Mouse (Mus musculus): ENCODE measurements at regions not wholly inside any gene's neighbourhood (a gene's known extent, or its start where the extent isn't known, plus 50 kb on each side); places are given as distances from the start of the nearest gene placed in this dataset.

- H3K9me3 ChIP-seq (ENCODE audit: control insufficient read depth, low read length) = no peaks in the 10 kb centered on the region
- peaks cover 21% of the 10 kb centered on the region for H3K4me1 ChIP-seq (replicated peaks; ENCODE audit: control insufficient read depth, insufficient read depth, low read length)
- H3K9ac ChIP-seq (ENCODE audit: low read length) = no peak overlapping the region
- H3K4me2 ChIP-seq (ENCODE audit: low read depth, low read length) = peak overlapping the region; percentile 5; the same call in 1 of the 2 replicates
- H3K27me3 ChIP-seq (ENCODE audit: control insufficient read depth, insufficient read depth, low read depth, low read length) = no peaks in the 10 kb centered on the region
- peak; percentile 90 for ATAC-seq (ENCODE audit: low read depth)
- peak overlapping the region; percentile 85 for H3K27ac ChIP-seq (ENCODE audit: low read length)
- 9% methylated on average over 2 of the region's 2 CpGs for WGBS
- H3K36me3 ChIP-seq (ENCODE audit: control insufficient read depth, insufficient read depth, low read length) = no peaks in the 10 kb centered on the region
- no peak overlapping the region for H3K4me3 ChIP-seq (ENCODE audit: low read length)
These were observed 61.9 kb downstream of the Calml3 start for GRCm38 (mm10) chr13:3742094-3742730.

GRCm38 (mm10) chr13:3730699-3731021, 73.5 kb downstream of the Calml3 start:
- no peaks in the 10 kb centered on the region for H3K27me3 ChIP-seq (ENCODE audit: control insufficient read depth, insufficient read depth, low read depth, low read length)
- 13% methylated on average over 2 of the region's 2 CpGs for WGBS
- ATAC-seq (ENCODE audit: low read depth) = peak; percentile 66

GRCm38 (mm10) chr13:3729926-3730698, 74.0 kb downstream of the Calml3 start:
- Histone ChIP-seq H3K4me1 (replicated peaks; ENCODE audit: control insufficient read depth, insufficient read depth, low read length) (peaks cover 8% of the 10 kb centered on the region; the same call in 1 of the 2 replicates), H3K4me2 (ENCODE audit: low read depth, low read length) (no peak overlapping the region), H3K27me3 (ENCODE audit: control insufficient read depth, insufficient read depth, low read depth, low read length) (no peaks in the 10 kb centered on the region), H3K27ac (ENCODE audit: low read length) (0 out of 2 replicates have a peak overlapping the region, but pooled peaks have one; percentile 51), H3K4me3 (ENCODE audit: low read length) (no peak overlapping the region), H3K36me3 (ENCODE audit: control insufficient read depth, insufficient read depth, low read length) (no peaks in the 10 kb centered on the region), H3K9ac (ENCODE audit: low read length) (no peak overlapping the region), H3K9me3 (ENCODE audit: control insufficient read depth, low read length) (no peaks in the 10 kb centered on the region)
- 9% methylated on average over 3 of the region's 3 CpGs for WGBS
- peak; percentile 83 for ATAC-seq (ENCODE audit: low read depth)

More at GRCm38 (mm10) chr13:3730699-3731021, 73.5 kb downstream of the Calml3 start:
- Histone ChIP-seq H3K9ac (ENCODE audit: low read length) (no peak overlapping the region), H3K27ac (ENCODE audit: low read length) (0 out of 2 replicates have a peak overlapping the region, but pooled peaks have one; percentile 51), H3K4me3 (ENCODE audit: low read length) (no peak overlapping the region), H3K9me3 (ENCODE audit: control insufficient read depth, low read length) (no peaks in the 10 kb centered on the region), H3K4me2 (ENCODE audit: low read depth, low read length) (no peak overlapping the region), H3K4me1 (replicated peaks; ENCODE audit: control insufficient read depth, insufficient read depth, low read length) (peaks cover 8% of the 10 kb centered on the region; the same call in 1 of the 2 replicates), H3K36me3 (ENCODE audit: control insufficient read depth, insufficient read depth, low read length) (no peaks in the 10 kb centered on the region)

- no peaks in the 10 kb centered on the region for H3K36me3 ChIP-seq (ENCODE audit: control insufficient read depth, insufficient read depth, low read length)
- ATAC-seq (ENCODE audit: low read depth) = no peak
- H3K27me3 ChIP-seq (ENCODE audit: control insufficient read depth, insufficient read depth, low read depth, low read length) = no peaks in the 10 kb centered on the region
- H3K4me3 ChIP-seq (ENCODE audit: low read length) = no peak overlapping the region
- H3K9ac ChIP-seq (ENCODE audit: low read length) = no peak overlapping the region
- peaks cover 8% of the 10 kb centered on the region; the same call in 1 of the 2 replicates for H3K4me1 ChIP-seq (replicated peaks; ENCODE audit: control insufficient read depth, insufficient read depth, low read length)
- H3K9me3 ChIP-seq (ENCODE audit: control insufficient read depth, low read length) = no peaks in the 10 kb centered on the region
- no peak overlapping the region for H3K27ac ChIP-seq (ENCODE audit: low read length)
- no peak overlapping the region for H3K4me2 ChIP-seq (ENCODE audit: low read depth, low read length)
- 63% methylated on average over 3 of the region's 3 CpGs for WGBS
These were observed 75.2 kb downstream of the Calml3 start for GRCm38 (mm10) chr13:3728888-3729287.

GRCm38 (mm10) chr13:3726331-3726781, 77.8 kb downstream of the Calml3 start:
- Histone ChIP-seq H3K4me3 (ENCODE audit: low read length) (no peak overlapping the region), H3K4me1 (replicated peaks; ENCODE audit: control insufficient read depth, insufficient read depth, low read length) (peaks cover 8% of the 10 kb centered on the region; the same call in 1 of the 2 replicates), H3K4me2 (ENCODE audit: low read depth, low read length) (no peak overlapping the region), H3K27me3 (ENCODE audit: control insufficient read depth, insufficient read depth, low read depth, low read length) (no peaks in the 10 kb centered on the region), H3K27ac (ENCODE audit: low read length) (peak overlapping the region; percentile 12; the same call in 1 of the 2 replicates), H3K36me3 (ENCODE audit: control insufficient read depth, insufficient read depth, low read length) (no peaks in the 10 kb centered on the region), H3K9ac (ENCODE audit: low read length) (no peak overlapping the region), H3K9me3 (ENCODE audit: control insufficient read depth, low read length) (no peaks in the 10 kb centered on the region)
- ATAC-seq (ENCODE audit: low read depth) = peak; percentile 76
- 33% methylated on average over 5 of the region's 5 CpGs for WGBS

GRCm38 (mm10) chr13:3725803-3726202, 78.3 kb downstream of the Calml3 start:
- Histone ChIP-seq H3K36me3 (ENCODE audit: control insufficient read depth, insufficient read depth, low read length) (no peaks in the 10 kb centered on the region), H3K4me2 (ENCODE audit: low read depth, low read length) (no peak overlapping the region), H3K4me3 (ENCODE audit: low read length) (no peak overlapping the region), H3K4me1 (replicated peaks; ENCODE audit: control insufficient read depth, insufficient read depth, low read length) (peaks cover 8% of the 10 kb centered on the region; the same call in 1 of the 2 replicates), H3K9me3 (ENCODE audit: control insufficient read depth, low read length) (no peaks in the 10 kb centered on the region), H3K9ac (ENCODE audit: low read length) (no peak overlapping the region), H3K27ac (ENCODE audit: low read length) (no peak overlapping the region), H3K27me3 (ENCODE audit: control insufficient read depth, insufficient read depth, low read depth, low read length) (no peaks in the 10 kb centered on the region)
- ATAC-seq (ENCODE audit: low read depth) = no peak
- 60% methylated on average over 3 of the region's 3 CpGs for WGBS

- Histone ChIP-seq H3K9ac (ENCODE audit: low read length) (no peak overlapping the region), H3K27me3 (ENCODE audit: control insufficient read depth, insufficient read depth, low read depth, low read length) (no peaks in the 10 kb centered on the region), H3K4me1 (replicated peaks; ENCODE audit: control insufficient read depth, insufficient read depth, low read length) (peaks cover 6% of the 10 kb centered on the region; the same call in 1 of the 2 replicates), H3K36me3 (ENCODE audit: control insufficient read depth, insufficient read depth, low read length) (no peaks in the 10 kb centered on the region), H3K4me3 (ENCODE audit: low read length) (no peak overlapping the region), H3K9me3 (ENCODE audit: control insufficient read depth, low read length) (no peaks in the 10 kb centered on the region), H3K27ac (ENCODE audit: low read length) (no peak overlapping the region), H3K4me2 (ENCODE audit: low read depth, low read length) (no peak overlapping the region)
- WGBS = 82% methylated on average over 3 of the region's 3 CpGs
- no peak for ATAC-seq (ENCODE audit: low read depth)
These were observed 79.8 kb downstream of the Calml3 start for GRCm38 (mm10) chr13:3724313-3724712.

- Histone ChIP-seq H3K27ac (ENCODE audit: low read length) (no peak overlapping the region), H3K4me2 (ENCODE audit: low read depth, low read length) (no peak overlapping the region), H3K9me3 (ENCODE audit: control insufficient read depth, low read length) (no peaks in the 10 kb centered on the region), H3K4me3 (ENCODE audit: low read length) (no peak overlapping the region), H3K36me3 (ENCODE audit: control insufficient read depth, insufficient read depth, low read length) (no peaks in the 10 kb centered on the region), H3K27me3 (ENCODE audit: control insufficient read depth, insufficient read depth, low read depth, low read length) (no peaks in the 10 kb centered on the region), H3K4me1 (replicated peaks; ENCODE audit: control insufficient read depth, insufficient read depth, low read length) (peaks cover 6% of the 10 kb centered on the region; the same call in 1 of the 2 replicates), H3K9ac (ENCODE audit: low read length) (no peak overlapping the region)
- WGBS = 69% methylated on average over 5 of the region's 5 CpGs
- no peak for ATAC-seq (ENCODE audit: low read depth)
These were observed 80.5 kb downstream of the Calml3 start for GRCm38 (mm10) chr13:3723458-3724143.

- H3K36me3 ChIP-seq (ENCODE audit: control insufficient read depth, insufficient read depth, low read length) = no peaks in the 10 kb centered on the region
- no peak overlapping the region for H3K4me2 ChIP-seq (ENCODE audit: low read depth, low read length)
- H3K4me3 ChIP-seq (ENCODE audit: low read length) = no peak overlapping the region
- H3K9me3 ChIP-seq (ENCODE audit: control insufficient read depth, low read length) = no peaks in the 10 kb centered on the region
- no peaks in the 10 kb centered on the region for H3K27me3 ChIP-seq (ENCODE audit: control insufficient read depth, insufficient read depth, low read depth, low read length)
- no peaks in the 10 kb centered on the region for H3K4me1 ChIP-seq (replicated peaks; ENCODE audit: control insufficient read depth, insufficient read depth, low read length)
- WGBS = 84% methylated on average over 4 of the region's 4 CpGs
- no peak overlapping the region for H3K9ac ChIP-seq (ENCODE audit: low read length)
- no peak for ATAC-seq (ENCODE audit: low read depth)
- no peak overlapping the region for H3K27ac ChIP-seq (ENCODE audit: low read length)
These were observed 81.2 kb downstream of the Asb13 start for GRCm38 (mm10) chr13:3715019-3715418.

All from lung, embryonic 16.5 days (tissue).